Mouse (Mus musculus) 416B (cell line): ENCODE measurements around the gene Vmp1.

Source experiments
- DNase-seq: peaks from one replicate; pipeline ENCODE4 v3.0.0; 2011; ENCODE audit warnings: low read depth

Vmp1 gene

DNA sequence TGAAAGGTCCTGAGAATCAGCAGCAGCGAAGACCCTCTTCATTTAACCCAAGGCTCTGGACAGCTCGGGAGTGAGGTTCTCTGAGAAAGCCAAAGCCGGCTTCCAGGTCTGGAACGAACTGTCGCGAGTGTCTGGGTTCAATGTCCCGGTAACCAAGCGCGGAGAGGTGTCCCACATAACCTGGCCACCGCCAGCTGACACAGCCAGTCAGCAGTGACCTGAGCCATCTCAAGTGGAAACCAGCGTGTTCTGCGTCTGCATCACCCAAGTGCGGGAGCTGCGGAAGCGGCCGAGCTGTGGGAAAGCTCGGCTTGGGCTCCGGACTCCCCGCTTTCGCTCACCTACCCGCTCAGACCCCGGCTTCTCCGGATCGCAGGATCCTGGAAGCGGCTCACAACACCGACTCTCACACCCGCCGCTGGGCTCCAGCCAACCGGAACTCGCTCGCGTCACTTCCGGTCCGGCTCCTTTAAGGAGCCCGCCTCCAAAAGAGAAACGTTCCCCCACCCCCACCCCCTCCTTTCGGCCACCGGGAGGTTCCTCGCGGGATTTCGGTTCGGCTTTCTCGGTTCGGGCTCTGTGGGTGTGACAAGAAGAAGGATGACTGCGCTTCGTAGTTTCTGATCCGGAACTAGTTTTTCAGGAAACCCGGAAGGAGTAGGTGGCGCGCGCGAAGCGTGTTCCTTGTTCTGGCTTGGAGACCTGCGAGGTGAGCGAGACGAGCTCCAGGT is at the start of gene Vmp1, which contains the start of gene Ptrh2:
Gene Vmp1 (minus strand): TSS at position 442 of the 731 bp plus-strand sequence.
Gene Ptrh2 (plus strand): TSS at position 591 of the 731 bp plus-strand sequence.
- DNase-seq, result peak; percentile 98

DNA sequence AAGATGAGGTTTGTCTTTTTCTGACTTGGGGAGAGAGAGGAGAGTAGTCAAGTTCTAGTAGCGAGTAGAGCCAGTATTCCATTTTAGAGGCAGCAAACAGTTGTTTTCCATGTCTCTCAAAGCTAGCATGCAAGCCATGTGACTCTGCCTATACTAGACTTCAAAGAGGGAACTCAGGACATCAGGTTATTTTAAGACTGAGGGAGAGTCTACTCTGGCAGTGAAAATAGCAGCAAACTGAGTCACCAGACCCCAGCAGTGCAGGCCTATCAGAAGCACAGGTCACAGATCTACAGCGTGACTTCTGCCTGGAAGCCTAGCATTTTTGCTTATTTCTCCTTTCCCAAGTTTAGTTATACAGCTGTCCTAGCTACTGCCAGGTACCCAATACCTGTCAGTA is 47.8 kb upstream of the Vmp1 start:
- no peak for DNase-seq

DNA sequence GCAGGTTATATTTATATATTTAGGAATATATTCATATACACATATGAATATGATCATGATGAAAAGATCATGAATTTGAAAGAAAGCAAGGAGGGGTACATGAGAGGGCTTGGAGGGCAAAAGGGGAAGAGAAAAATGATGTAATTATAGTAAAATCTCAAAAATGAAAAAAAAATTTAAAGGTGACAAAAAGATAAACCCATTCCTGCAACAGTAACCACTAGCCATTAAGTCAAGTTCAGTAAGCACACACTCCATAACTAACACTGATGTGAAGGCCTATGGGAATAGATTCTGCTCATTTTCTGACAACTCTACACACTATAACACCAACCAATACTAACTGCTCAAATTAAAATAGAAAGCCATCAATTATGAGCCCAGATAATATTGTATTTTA is 42.0 kb upstream of the Vmp1 start:
- DNase-seq, result no peak

DNA sequence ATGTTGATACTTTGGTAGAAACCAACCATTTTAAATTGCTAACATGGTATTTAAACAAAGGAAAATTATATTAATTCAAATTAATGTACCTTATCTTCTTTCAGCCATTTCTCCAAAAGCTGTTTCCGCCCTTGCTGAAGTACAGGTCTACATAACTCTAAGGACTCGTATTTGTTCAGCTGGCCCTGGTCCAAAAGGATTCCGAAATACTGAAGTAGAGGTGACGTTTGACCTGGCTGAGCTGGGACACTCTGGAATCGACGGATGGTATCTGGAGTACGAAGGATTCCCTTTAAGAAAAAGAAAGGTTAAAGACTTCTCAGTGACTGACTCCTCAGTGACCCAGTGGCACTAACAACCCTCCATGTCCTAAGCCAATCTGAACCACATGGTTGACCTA is 41.3 kb upstream of the Vmp1 start:
- DNase-seq, result no peak

DNA sequence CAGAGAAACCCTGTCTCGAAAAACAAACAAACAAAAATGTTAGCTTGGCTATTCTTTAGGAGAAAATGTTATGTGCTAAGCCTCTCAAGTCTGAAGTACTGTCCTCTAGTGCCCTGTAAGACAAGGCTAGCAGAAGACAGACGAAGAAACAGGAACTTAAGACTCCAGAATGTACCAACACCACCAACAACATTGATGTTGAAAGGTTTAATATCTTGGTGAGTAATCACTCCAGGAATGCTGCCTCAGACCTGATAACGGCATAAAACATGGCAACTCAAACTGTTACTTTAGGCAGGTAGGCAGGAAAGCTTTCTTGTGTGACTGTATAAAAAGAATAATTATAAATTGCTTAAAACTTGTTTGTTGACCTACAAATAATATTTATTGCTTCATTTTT is 40.4 kb upstream of the Vmp1 start:
- peak; percentile 74 for DNase-seq

GRCm38 (mm10) chr11:86719390-86719789 is 35.8 kb upstream of the Vmp1 start:
- DNase-seq, result peak; percentile 62

DNA sequence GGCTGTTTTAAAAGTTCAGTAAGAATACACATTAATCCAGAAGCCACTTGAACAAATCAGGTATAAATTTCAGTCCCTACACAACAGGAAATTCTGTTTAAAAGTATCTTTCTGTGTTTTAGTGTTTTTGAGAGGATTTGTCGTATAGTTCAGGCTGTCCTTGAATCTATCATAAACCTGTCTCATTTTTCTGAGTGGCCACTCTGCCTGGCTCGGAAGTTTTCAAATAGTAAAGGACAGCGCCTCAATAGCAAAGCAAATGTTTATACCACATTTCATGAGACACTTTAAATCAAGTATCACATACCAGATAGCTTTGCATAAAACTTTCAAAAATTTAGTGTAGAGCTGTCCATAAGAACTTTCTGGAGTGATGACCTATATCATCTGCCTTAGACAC is 34.7 kb upstream of the Vmp1 start:
- DNase-seq, result no peak

DNA sequence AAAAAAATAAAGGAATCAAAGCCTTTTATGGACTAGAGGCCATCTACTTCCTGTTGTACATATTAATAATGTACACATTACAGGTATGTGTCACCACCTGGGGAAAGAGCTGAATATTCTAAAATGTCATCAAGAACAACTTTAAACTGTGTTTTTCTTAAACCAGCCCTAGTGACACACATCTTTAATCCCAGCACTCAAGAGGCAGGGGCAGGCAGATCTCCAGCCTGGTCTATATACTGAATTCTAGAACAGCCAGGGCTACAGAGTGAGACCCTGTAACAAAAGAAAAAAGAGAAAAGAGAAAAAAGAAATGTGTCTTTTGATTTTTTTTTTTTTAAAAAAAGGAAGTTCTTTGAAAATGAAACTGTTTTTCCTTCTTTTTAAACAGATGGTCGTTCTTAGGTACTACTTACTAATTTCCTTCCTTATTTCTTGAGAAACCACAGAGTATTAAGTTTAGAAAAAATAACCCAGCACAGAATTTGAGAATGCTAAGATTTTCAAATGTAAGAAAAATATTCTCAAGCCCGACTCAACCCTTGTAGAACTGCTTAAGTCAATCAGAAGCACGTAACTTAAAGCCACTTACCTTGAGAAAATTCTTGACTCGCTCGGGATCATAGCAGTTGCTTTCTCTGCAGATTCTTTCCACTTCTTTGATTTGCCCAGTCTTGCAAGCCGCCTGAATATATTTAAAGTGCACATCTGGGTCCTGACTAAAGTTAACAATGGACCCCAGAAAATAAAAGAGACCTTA is 33.9 kb upstream of the Vmp1 start:
- peak; percentile 58 for DNase-seq

GRCm38 (mm10) chr11:86714606-86715005 is 31.0 kb upstream of the Vmp1 start:
- no peak for DNase-seq

DNA sequence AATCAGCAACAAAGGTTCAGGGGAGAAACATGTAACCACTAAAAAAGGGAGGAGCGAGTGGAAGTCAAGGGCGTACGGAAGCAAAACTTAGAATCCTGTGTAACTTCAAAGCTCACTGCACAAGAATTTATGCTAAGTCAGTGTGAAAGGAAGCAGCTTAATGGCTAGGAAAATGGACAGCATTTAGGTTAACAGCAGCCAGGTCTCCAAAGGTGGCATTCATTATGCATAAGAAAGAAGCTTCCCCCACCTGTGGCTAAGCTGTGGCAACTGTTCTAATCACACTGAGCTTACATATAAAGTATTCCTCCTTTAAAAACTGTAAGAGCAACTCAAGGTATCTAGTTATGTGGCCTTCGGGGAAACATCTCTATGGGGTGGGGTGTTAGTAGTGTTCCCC is 17.5 kb upstream of the Vmp1 start:
- DNase-seq, result no peak

GRCm38 (mm10) chr11:86695461-86695860 is 11.8 kb upstream of the Vmp1 start:
- DNase-seq, result no peak

DNA sequence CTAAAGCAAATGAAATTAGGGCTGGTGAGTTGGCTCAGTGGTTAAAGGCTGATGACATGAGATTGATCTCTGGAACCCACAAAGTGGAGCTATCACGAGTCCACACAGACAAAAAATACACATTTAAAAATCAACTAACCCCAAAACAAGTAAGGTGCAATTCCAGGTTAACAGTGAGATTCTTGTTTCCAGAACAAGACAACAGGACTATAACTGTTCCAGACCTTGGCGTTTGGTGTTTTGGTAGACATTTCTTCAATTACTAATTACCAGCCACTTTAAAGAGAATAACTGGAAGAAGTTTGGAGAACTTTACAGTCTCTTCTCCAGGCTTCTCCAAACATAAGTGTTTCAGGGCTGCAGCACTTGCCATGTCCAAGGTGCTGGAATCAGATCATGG is 8.9 kb upstream of the Vmp1 start:
- no peak for DNase-seq

DNA sequence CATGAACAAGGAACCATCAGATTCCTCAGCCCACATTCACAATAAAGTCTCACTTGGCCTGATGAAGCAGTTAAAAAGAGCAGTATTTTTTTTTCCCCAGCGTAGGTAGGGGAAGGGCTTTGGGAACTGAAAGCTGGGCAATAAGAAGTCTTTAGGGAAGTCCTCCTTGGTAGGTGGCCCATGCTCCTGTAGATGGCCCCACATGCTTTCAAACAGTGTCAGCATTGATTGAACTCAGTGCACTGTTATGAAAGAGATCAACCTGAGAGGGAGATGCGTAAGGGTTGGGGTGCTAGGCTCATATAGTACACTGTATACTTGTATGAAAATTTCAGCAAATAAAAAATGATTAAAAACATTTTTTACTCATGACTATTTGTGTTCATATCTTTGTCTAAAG is 8.3 kb upstream of the Vmp1 start:
- no peak for DNase-seq

DNA sequence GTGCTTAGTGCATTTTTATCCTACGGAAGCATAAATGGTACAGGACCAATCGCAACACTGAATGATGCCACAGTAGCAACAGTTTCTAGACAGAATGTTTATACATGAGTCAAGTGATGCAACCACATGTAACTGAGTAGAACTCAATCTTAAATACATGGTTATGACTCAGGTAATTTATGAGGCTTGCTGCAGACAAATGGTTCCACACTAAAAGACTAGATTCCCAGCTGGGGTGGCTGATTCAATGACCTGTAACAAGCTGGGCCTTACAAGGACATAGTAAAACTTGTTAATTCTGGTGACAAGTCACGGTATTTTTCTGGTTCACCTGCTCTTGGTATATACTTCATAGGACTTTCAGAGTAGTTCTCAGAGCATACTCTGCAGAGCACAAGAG is 7.8 kb upstream of the Vmp1 start:
- peak; percentile 61 for DNase-seq

DNA sequence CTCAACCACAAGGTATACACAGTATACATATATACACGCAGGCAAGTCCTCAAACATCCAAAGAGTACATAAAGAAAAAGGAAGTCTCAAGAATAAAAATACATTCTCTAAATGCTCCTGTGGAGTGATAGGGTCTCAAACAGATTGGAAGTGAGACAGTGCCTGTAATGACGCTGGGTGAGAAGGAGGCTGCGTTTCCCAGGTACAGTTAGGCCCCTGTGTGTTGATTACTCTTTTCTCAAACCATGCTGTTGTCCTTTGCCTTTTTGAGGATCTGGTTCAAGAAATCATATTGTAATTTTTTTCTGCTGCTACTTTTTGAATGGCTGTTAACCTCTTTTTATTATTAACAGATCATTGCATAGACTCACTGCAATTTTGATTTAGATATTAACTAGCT is 6.7 kb upstream of the Vmp1 start:
- no peak for DNase-seq

DNA sequence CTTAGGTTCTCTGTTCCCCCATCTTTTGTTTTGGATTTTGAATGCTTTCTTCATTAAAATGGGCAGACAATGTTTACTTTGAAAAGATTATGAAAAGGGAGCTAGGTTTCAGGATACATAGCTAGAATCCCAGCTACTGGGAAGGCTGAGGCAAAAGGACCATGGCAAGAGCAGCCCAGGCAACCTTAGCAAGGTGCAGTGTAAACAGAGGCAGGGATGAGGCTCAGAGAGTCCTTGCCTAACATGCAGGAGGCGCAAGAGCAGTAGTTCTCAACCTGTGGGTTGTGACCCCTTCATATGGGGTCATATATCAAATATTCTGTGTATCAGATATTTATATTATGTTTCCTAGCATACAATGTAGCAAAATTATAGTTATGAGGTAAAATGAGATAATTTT is 1.7 kb upstream of the Vmp1 start:
- no peak for DNase-seq

DNA sequence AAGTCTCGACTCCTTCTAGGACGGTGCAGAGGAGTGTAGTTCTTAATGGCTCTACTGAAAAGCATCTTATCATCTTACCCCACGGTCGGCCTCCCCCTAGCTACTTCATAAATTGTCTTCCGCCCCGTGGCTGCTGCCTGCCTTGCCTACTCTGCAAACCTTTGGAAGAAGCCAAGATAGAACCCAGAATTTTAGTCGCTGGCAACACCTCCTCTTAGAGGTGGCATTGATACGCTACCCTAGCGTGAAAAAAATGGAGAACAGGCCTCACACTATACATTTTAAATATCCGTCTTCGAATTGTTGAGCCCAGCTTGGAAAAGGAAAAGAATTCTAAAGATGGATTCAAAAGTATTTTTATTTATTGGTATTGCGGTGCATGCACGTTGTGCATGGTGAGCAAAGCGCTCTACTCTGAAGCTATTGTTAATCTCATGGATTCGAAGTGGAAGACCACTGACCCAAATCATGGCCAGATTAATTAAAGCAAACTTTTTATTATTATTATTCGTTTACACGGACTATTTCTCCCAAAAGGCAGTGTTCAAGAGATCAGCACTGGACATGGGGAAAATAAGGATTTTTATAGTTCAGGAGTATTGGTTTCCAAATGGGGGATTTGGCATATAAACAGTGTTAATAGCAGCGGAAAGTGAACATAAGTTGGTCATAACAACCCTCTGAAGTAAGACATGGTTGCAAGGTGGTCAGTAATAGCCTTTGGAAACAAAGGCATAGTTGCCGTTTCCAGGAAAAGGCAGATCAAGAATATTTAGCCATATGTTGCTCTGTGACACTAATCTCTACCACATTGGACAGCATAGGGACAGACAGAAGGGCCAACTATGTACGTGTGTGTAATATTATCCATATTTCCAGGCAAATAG is 733 bp upstream of the Vmp1 start:
- no peak for DNase-seq

DNA sequence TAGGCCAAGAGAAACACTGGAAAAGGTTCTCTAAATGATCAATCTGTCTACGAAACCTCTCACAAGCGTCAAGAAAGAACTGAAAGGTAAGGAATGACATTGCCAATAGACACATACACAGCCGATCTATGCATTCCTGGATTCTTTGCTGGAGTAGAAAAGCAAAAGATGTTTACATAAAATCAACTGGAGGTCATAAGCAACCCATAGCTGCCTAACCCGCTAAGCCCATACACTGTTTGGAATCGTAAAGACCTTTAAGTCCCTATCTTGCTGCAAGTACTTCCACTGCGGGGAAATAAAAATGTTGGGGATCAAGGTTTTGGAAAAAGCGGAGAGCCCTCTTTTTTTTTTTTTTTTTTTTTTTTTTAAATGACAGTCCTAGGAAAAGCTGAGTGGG is 775 bp downstream of the Vmp1 start:
- peak; percentile 24 for DNase-seq

- DNase-seq, result no peak
Measured at GRCm38 (mm10) chr11:86681423-86681822, 2.2 kb downstream of the Vmp1 start.

DNA sequence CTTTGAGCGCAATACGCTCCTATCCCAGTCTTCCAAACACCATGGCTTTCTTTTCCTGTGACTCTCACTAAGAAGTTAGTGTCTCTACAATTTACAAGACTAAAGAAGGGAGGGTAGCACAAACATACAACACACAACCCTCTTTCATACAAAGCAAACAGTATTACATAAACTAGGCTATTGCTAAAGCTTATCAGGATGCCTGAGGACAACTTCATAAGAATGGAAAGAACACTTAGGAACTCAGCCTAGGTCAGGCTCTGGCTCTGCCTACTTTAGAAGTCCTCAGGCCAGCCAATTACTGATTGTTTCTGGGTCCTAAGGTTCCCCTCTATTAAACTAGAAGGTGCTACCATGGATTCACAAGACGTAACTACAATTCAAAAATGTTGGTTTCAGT is 2.9 kb downstream of the Vmp1 start:
- no peak for DNase-seq

DNA sequence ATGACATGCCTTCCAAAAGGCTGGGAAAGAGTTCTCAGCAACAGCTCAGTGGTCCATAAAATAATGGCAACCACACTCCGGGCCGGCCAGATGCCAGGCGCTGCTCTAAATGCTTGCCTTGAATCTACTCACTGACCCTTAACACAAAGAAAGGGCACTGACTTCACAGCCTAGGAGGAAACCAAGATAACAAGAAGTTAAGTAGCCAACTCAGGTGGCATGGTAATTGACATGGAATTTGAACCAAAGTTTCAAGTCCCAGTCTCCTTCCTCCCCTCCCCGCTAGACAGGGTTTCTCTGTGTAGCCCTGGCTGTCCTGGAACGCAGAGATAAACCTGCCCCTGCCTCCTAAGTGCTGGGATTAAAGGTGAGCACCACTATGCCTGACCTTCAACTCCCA is 4.7 kb downstream of the Vmp1 start:
- no peak for DNase-seq

DNA sequence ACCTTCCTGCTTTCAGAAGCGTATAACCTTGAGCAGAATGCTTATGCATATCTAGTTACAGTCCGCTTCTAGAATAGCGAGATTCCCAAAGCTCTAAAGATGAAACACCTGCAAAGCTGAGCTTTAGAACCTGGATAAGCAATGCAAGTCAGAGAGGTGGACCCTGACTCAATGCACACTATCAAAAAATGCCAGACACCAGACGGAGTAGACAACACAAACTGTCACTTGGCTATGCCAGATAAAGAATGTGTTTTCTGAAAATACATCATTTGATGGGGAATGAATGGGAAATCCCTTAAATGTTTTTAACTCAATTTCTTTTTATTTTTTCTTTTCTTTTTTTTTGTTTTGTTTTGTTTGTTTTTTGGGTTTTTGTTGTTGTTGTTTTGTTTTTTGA is 8.1 kb downstream of the Vmp1 start:
- no peak for DNase-seq

- no peak for DNase-seq
Measured at GRCm38 (mm10) chr11:86672772-86673171, 10.9 kb downstream of the Vmp1 start.
